Mouse (Mus musculus) right cerebral cortex, adult 18-20 months (tissue): ENCODE results near the gene Fhad1.
A peak's percentile ranks its signal among the peaks of the same experiment; 100 is the strongest.

ENCODE experiments used
- DNase-seq: peaks from one replicate; pipeline ENCODE4 v3.0.0; 2022; ENCODE audit warnings: mixed read lengths

Gene Fhad1

DNA sequence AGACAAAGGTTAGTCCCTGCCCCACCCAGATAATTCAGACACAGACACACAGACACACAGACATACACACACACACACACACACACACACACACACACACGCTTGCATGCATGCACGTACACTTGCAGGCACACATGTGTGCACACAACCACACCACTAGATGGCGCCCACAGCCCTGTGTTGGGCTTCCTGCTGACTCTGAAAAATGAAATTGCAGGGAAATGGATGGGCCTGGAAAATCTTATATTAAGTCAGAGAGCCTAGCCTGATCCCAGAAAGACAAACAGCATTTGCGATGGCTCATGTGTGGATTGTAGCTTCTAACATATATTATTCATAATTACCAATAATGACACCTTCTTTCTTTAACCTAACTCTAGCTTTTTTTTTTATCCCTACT lies 38.7 kb downstream of the Fhad1 start:
- no peak for DNase-seq

GRCm38 (mm10) chr4:141964575-141964974 lies 50.3 kb downstream of the Fhad1 start:
- peak; percentile 87 for DNase-seq

DNA sequence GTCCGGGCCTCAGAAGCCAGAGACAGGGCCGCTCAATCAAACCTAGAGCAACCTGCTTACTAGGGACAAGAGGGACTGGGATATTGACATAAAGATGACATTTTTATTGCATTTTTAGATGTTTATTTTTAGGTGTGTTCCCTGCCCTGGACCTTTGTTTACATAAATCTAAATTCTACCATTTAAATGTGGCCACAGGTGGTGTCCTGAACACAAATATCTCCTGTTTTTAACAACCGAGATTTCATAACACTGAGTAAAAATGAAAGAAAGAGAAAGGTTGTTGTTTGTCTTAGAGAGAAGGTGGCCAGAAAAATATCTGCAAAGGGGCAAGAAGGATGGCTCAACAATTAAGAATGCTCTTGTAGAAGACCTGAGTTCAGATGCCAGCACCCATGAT lies 51.0 kb downstream of the Fhad1 start:
- DNase-seq, result no peak

DNA sequence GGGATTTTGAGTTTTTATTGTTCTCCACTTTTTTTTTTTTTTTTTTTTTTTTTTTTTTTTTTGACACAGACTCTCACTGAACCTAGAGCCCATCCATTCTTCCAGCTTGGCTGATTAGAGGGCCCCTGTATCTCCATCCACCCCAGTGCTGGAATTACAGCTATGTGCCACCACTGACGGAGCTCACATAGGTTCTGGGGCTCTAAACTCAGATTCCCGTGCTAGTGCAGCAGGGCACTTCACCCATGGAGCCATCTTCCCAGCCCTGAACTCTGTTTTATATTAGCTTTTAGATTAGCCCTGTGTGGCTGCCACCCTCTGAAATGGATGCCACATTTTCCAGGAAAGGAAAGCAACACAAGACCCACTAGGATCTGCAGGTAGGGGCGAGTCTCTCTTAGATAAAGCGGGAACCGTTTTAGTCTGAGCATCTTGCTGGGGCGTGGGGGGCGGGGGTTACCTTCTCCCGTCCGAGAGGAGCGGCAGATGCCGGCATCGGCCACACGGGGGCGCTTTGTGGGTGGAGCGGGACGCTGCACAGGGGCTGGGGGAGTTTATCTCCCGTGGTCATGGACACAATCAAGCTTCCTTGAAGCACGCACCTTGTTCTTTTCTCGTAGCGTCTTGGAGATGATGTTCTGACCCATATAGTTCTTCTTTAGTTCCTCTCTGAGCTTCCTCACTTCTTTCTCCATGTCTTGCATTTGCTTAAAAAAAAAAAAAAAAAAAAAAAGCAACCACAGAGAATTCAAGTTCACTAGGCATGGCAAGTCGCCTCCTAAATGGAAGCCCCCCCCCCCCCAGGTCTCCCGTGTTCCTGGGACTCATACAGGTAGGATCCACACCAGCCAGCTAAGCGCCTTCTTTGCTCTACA lies 51.8 kb downstream of the Fhad1 start:
- DNase-seq, result no peak

DNA sequence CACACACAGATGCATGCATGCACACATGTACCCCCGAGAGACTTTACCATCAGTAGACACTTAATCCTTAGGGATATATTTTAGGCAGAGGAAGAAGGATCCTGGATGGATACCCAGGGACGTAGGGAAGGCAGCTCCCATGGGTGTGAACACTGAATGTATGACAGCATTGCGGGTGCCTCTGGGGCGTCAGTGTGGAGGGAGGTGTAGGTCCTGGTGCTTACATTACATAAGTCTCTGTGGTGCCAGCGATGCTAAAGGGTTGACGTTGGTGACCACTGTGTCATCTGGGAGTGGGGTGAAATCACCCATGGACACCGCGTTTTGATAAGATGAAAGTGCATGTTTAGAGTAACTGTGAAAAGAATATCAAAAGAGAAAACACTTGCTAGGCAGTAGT lies 54.8 kb downstream of the Fhad1 start:
- DNase-seq, result no peak

DNA sequence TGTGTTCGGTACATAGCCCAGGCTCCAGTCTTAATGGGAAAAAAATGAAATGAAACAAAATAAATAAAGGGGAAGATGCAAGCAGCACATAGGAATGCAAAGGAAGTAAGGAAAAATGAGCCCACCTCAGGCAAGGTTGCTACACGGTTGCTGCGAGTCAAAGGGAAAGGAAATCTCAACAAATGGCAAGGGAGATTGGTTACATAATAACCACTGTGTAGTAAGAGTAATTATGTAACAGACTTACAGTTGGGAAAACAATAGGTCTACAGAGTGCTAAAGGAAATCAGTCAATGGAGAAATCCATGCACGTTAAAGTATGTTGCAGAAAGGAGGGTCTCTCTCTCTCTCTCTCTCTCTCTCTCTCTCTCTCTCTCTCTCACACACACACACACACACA lies 55.3 kb downstream of the Fhad1 start:
- DNase-seq, result no peak

- no peak for DNase-seq
Observed at GRCm38 (mm10) chr4:141958614-141959375, 56.1 kb downstream of the Fhad1 start.

DNA sequence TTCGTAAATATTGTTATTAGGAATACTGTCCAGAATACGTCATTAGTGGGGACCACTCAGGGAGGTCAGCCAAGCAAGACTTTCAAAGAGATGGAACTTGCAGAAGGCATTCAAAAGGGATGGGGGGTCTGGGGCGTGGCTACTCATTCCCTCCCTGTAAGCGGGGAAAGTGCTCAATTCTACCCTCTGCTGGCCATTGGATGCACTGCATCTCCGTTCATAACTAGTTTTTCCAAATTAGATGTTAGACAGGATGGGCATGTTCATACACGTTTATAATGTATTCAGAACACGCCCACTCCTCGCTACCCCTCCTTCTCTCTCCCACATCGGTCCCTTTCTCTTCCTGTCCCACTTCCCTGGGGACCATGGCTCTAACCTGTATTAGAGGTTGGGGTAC lies 56.7 kb downstream of the Fhad1 start:
- DNase-seq, result peak; percentile 66

GRCm38 (mm10) chr4:141957740-141958139 lies 57.1 kb downstream of the Fhad1 start:
- DNase-seq, result no peak

- DNase-seq, result no peak
Observed at GRCm38 (mm10) chr4:141956931-141957330, 58.0 kb downstream of the Fhad1 start.

GRCm38 (mm10) chr4:141954770-141955720 lies 59.8 kb downstream of the Fhad1 start:
- no peak for DNase-seq

DNA sequence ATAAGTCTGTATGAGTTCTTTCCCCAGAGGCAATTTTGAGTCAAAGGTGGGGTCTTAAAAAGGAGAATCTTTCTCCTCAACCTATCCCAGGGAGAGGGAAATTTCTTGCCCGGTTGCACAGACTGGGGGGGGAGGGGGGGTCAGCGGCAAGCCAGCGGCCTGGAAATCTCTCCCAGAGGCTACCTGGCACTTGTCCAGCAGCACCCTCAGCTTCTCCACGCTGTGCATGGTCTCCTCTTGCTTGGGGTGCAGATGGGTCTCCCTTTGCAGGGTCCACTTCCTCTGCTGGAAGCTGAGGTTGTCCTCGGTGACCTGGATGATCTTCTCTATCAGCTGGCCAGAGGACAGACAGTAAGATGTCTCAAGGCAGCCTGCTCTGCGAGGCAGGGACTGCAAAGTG lies 61.0 kb downstream of the Fhad1 start:
- no peak for DNase-seq

DNA sequence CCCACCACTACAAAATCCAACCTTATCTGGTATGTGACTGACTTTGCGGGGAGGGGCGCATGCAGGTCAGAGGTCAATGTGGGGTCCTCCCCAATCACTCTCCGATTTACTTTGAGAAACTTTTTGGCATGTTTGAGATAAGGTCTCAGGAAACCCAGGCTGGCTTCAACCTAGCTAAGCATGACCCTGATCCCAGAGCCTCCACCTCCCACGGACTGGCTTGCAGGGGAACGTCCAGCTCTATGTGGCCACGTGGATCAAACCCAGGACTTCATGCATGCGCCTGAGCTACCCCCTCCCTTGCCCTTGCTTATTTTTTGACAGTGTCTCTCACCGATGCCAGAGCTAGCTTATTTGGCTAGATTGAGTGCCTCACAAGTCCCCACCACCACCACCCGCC lies 61.6 kb downstream of the Fhad1 start:
- no peak for DNase-seq

DNA sequence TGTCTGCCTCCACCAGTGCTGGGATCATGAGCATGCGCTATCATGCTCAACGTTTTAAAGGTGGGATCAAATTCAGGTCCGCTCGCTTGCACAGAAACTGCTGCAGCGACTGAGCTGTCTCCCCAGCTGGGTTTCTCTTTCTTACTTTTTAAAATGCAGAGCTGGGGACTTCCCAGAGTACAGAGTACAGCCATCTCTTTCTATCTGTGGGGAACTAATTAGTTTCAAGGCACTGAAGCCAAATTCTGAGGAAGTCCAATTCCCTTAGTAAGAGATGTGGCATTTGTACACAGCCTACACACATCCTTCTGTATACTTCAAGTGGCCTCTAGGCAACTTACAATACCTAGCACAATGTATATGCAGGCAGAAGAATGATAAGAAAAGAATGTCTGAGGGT lies 62.1 kb downstream of the Fhad1 start:
- no peak for DNase-seq

DNA sequence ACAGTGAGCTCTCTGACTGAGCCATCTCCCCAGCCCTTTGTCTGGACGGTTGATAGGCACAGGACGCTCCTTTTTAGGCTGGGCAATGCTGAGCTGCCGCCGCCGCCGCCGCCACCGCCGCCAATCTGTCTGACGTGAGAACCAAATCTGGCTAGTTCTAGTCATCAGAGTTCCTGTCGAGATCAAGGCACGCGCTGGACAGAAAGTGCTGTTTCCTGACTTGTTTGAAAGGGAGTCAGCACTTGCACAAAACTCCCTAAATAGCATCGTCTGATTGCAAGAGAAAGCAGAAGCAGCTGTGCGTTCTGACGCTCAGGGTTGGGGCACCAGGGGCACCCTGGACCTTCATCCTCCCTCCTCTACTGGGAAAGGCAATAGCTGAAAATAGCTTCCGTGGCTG lies 62.8 kb downstream of the Fhad1 start:
- DNase-seq, result peak; percentile 86

GRCm38 (mm10) chr4:141949436-141949835 lies 65.4 kb downstream of the Fhad1 start:
- DNase-seq, result no peak

- no peak for DNase-seq
Observed at GRCm38 (mm10) chr4:141948822-141949221, 66.1 kb downstream of the Fhad1 start.

- no peak for DNase-seq
Observed at GRCm38 (mm10) chr4:141942403-141942802, 72.5 kb downstream of the Fhad1 start.

DNA sequence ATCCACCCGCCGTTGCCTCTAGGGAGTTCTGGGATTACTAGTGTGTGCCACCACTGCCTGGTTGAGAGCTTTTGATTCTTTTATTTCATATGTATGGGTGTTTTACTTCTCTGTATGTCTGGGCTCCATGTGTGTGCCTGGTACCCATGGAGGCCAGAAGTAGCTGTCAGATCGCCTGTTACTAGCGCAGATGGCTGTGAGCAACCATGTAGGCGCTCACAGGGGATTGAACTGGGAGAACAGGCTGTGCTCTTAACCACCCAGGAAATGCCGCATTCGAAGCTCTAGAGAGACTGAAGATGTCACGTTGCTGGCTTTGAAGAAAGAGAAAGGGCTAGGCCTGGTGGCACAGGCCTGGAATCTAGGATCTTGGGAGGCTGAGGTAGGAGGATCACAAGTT lies 73.6 kb downstream of the Fhad1 start:
- no peak for DNase-seq

DNA sequence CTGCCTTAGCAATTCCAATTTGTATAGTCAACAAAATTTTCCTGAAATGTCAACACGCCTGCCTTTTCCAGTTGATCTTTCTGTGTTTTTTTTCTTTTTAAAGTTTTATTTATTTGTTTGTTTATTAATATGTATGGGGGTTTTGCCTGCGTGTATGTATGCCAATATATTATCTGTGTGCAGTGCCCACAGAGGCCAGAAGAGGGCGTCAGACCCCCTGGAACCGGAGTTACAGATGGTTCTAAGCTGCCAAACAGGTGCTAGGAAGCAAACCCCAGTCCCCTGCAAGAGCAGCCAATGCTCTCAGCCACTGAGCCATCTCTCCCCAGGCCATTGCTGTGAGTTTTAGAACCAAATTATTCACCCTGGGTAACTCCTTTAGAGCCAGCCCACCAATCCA lies 76.3 kb downstream of the Fhad1 start:
- no peak for DNase-seq

- DNase-seq, result no peak
Observed at GRCm38 (mm10) chr4:141932785-141933574, 81.9 kb downstream of the Fhad1 start.

GRCm38 (mm10) chr4:141931526-141931925 lies 83.4 kb downstream of the Fhad1 start:
- DNase-seq, result no peak
